Mouse (Mus musculus): ENCODE results near the gene Maneal. TPM values are rescaled to one million over a fixed set of nuclear protein-coding genes. Genes with fewer than 3 reads are reported as not detected.

The Maneal gene
- total RNA-seq, 2 experiments from 2014 or later, result 43.5 to 48.3 TPM

Other genes with a start within 250 kb of the Maneal start
- 10 to 100 TPM; 48.6 to 55.5 TPM for gene Pou3f1, start 205.4 kb downstream of the Maneal start, total RNA-seq (2021)
- 10 to 100 TPM; 17.8 to 18.5 TPM for gene Utp11, start 168.6 kb downstream of the Maneal start, total RNA-seq (2021)
- gene Fhl3, start 161.5 kb downstream of the Maneal start, total RNA-seq (2021), result 1 to 10 TPM; 4.3 to 5.0 TPM
- gene Sf3a3, start 147.4 kb downstream of the Maneal start, total RNA-seq (2021), result 10 to 100 TPM; 36.8 to 41.3 TPM
- gene Inpp5b, start 120.3 kb downstream of the Maneal start, total RNA-seq (2021), result 10 to 100 TPM; 37.8 to 38.9 TPM
- 10 to 100 TPM; 20.6 to 24.1 TPM for gene Mtf1, start 60.1 kb downstream of the Maneal start, total RNA-seq (2021)
- 10 to 100 TPM; 24.5 to 26.6 TPM for gene Yrdc, start 11.5 kb downstream of the Maneal start, total RNA-seq (2021)
- 100 to 1,000 TPM; 107 to 115 TPM for gene 1110065P20Rik, start 11.0 kb downstream of the Maneal start, total RNA-seq (2021)
- gene Epha10, start 18.7 kb upstream of the Maneal start, total RNA-seq (2021), result 10 to 100 TPM; 12.8 to 16.9 TPM
- gene 9930104L06Rik, start 74.9 kb upstream of the Maneal start, total RNA-seq (2021), result 10 to 100 TPM; 19.0 to 21.8 TPM
- gene Cdca8, start 77.1 kb upstream of the Maneal start, total RNA-seq (2021), result 1 to 10 TPM; 5.4 to 6.2 TPM
- gene Rspo1, start 124.3 kb upstream of the Maneal start, total RNA-seq (2021), result 10 to 100 TPM; 13.7 to 16.4 TPM
- 10 to 100 TPM; 73.5 to 74.9 TPM for gene Gnl2, start 154.4 kb upstream of the Maneal start, total RNA-seq (2021)
- 1 to 10 TPM; 1.4 to 1.6 TPM for gene Dnali1, start 203.5 kb upstream of the Maneal start, total RNA-seq (2021)
- gene Snip1, start 204.5 kb upstream of the Maneal start, total RNA-seq (2021), result 10 to 100 TPM; 12.9 TPM
- 100 to 1,000 TPM; 130 to 134 TPM for gene Meaf6, start 223.0 kb upstream of the Maneal start, total RNA-seq (2021)

Measured in layer of hippocampus, postnatal 10 days (tissue).